14 mouse cellular contexts compared by ENCODE assay signal in genomic region chr3:80372436-80372835, GRCm38 (mm10).
A peak's percentile ranks its signal among the peaks of the same experiment; 100 is the strongest.
DNase-seq lines count a peak whose midpoint lies in the region; ATAC-seq and TF ChIP-seq lines count a peak whose summit lies in the region.
"Had no signal": no experiment of that assay in that cellular context is flagged by ENCODE, and none has a peak within 500 bp of the region (broad histone marks: within the 10 kb centered on the region; RNA-seq: fewer than 3 reads in every experiment).

No protein-coding gene starts in this region.

- no peak overlapping the region for H3K9ac ChIP-seq in kidney, embryonic 16.5 days (replicated peaks; ENCODE audit: low read length)
- H3K9ac ChIP-seq: hindbrain, embryonic 12.5 days; liver, embryonic 13.5 days had no signal

- WGBS in kidney, embryonic 16.5 days = 48% methylated on average over 3 of the region's 3 CpGs
- 13% methylated on average over 3 of the region's 3 CpGs for WGBS in cerebellum, adult 2 months

- no peak overlapping the region for H3K4me3 ChIP-seq in kidney, embryonic 16.5 days (ENCODE audit: low read length)
- no peak overlapping the region for H3K4me3 ChIP-seq in cerebellum, adult 2 months (replicated peaks; ENCODE audit: insufficient read depth, low read depth, low read length)
- H3K4me3 ChIP-seq in left cerebral cortex, adult 2 months = no peak overlapping the region
- H3K4me3 ChIP-seq: heart, adult 2 months; hindbrain, embryonic 12.5 days; liver, embryonic 13.5 days; midbrain, embryonic 10.5 days had no signal

- in situ Hi-C loops in Patski (cut with MboI; ENCODE audit: low pct_unique_long_range_greater_than_20kb) = no loop called here

- peak; percentile 22 for TF ChIP-seq CTCF in Patski (IDR thresholded peaks at IDR 0.05)
- TF ChIP-seq CTCF in cerebellum, adult 2 months (IDR thresholded peaks at IDR 0.05; ENCODE audit: borderline replicate concordance, insufficient read depth, low read depth, low read length) = peak; percentile 43; the same call in 1 of the 2 replicates
- no peak; the same call in 1 of the 2 replicates for TF ChIP-seq CTCF in left cerebral cortex, adult 2 months (IDR thresholded peaks at IDR 0.05)

- intact Hi-C loops in left cerebral cortex, adult 2 months (cut with DNase I) = no loop called here

- no peaks in the 10 kb centered on the region for H3K27me3 ChIP-seq in kidney, embryonic 16.5 days (ENCODE audit: insufficient read depth, low read length)
- H3K27me3 ChIP-seq in Patski = peaks cover 17% of the 10 kb centered on the region
- H3K27me3 ChIP-seq in cerebellum, adult 2 months (ENCODE audit: control insufficient read depth, insufficient read depth, low read length) = no peaks in the 10 kb centered on the region
- H3K27me3 ChIP-seq: CH12.LX; hindbrain, embryonic 12.5 days; liver, embryonic 13.5 days had no signal

- no peaks in the 10 kb centered on the region for H3K4me1 ChIP-seq in kidney, embryonic 16.5 days (ENCODE audit: insufficient read depth, low read length)
- peaks cover 3% of the 10 kb centered on the region; the same call in 1 of the 2 replicates for H3K4me1 ChIP-seq in cerebellum, adult 2 months (ENCODE audit: control insufficient read depth, insufficient read depth, low read length)
- H3K4me1 ChIP-seq: hindbrain, embryonic 12.5 days; liver, embryonic 13.5 days; midbrain, embryonic 10.5 days had no signal

- no peak overlapping the region for H3K4me2 ChIP-seq in kidney, embryonic 16.5 days (replicated peaks; ENCODE audit: low read depth, low read length)
- H3K4me2 ChIP-seq: hindbrain, embryonic 12.5 days; liver, embryonic 13.5 days had no signal

- DNase-seq in kidney, postnatal 10 days = peak; percentile 7
- DNase-seq in Patski (ENCODE audit: low read depth, low spot score) = no peak
- DNase-seq in cerebellum, adult 2 months = peak; percentile 14 to 35
- DNase-seq in retina, embryonic 14.5 days (ENCODE audit: low spot score) = peak; percentile 33
- DNase-seq in left cerebral cortex, adult 2 months (ENCODE audit: extremely low spot score in 1 of 2, low spot score in 2 of 2) = no peak
- DNase-seq: heart, adult 2 months; liver, embryonic 13.5 days had no signal

- no peak for ATAC-seq in kidney, embryonic 16.5 days (ENCODE audit: low FRiP score, low TSS enrichment)
- ATAC-seq in Patski = no peak
- no peak for ATAC-seq in megakaryocyte progenitor cell, adult 5-6 weeks (replicated peaks; ENCODE audit: poor library complexity)
- ATAC-seq: forebrain, embryonic 16.5 days; intestine, embryonic 16.5 days had no signal

- no peaks in the 10 kb centered on the region for H3K36me3 ChIP-seq in kidney, embryonic 16.5 days (ENCODE audit: insufficient read depth, low read length)
- H3K36me3 ChIP-seq: hindbrain, embryonic 12.5 days; liver, embryonic 13.5 days; midbrain, embryonic 10.5 days had no signal

- H3K9me3 ChIP-seq in kidney, embryonic 16.5 days (ENCODE audit: low read length) = no peaks in the 10 kb centered on the region
- H3K9me3 ChIP-seq: hindbrain, embryonic 12.5 days; liver, embryonic 13.5 days; midbrain, embryonic 10.5 days had no signal

- TF ChIP-seq POLR2A in cerebellum, adult 2 months (IDR thresholded peaks at IDR 0.05; ENCODE audit: borderline replicate concordance, insufficient read depth, low read length) = no peak

- POLR2A ChIA-PET in Patski (lab: Charles Lee) = interaction anchor here (0.7 kb wide), 1 partner anchor 1078 kb away, joined by 5 read pairs; no protein-coding TSS in a partner anchor

- no peak overlapping the region for H3K27ac ChIP-seq in kidney, embryonic 16.5 days (ENCODE audit: low read length)
- no peak overlapping the region for H3K27ac ChIP-seq in cerebellum, adult 2 months (ENCODE audit: insufficient read depth, low read length)
- H3K27ac ChIP-seq in left cerebral cortex, adult 2 months = no peak overlapping the region
- H3K27ac ChIP-seq: heart, adult 2 months; hindbrain, embryonic 12.5 days; liver, embryonic 13.5 days; midbrain, embryonic 10.5 days had no signal

- CTCF ChIA-PET in Patski (lab: Charles Lee) = interaction anchor here (1.0 kb wide), 1 partner anchor 26 kb away, joined by 3 read pairs; no protein-coding TSS in a partner anchor

Comparison
In these comparisons a context has a peak if more than half of its experiments do, and no peak if none do; other contexts are left out.
1. DNase-seq: peak in kidney, postnatal 10 days (single experiment), cerebellum, adult 2 months (2 of 2) and retina, embryonic 14.5 days (single experiment); none in Patski (single experiment) and left cerebral cortex, adult 2 months (0 of 2).